Mouse (Mus musculus) small intestine, adult 2 months (tissue): ENCODE data around the gene Map3k21. TPM values are rescaled to one million over a fixed set of nuclear protein-coding genes. Genes with fewer than 3 reads are reported as not detected.

Source experiments
- H3K27ac ChIP-seq: fragments of 200-500 bp; 2 replicates; pipeline ENCODE4 v1.5.1; 2012; ENCODE audit warnings: low read depth, low read length, control low read depth, inconsistent platforms; ENCODE audit not compliant: insufficient read depth
- H3K27me3 ChIP-seq: fragments of 200-500 bp; 2 replicates; pipeline ENCODE4 v1.6.1; 2012; ENCODE audit warnings: mild to moderate bottlenecking, moderate library complexity, low read length, inconsistent platforms; ENCODE audit not compliant: control insufficient read depth, insufficient read depth
- H3K36me3 ChIP-seq: fragments of 200-500 bp; 2 replicates; pipeline ENCODE4 v1.6.1; 2012; ENCODE audit warnings: mild to moderate bottlenecking, low read length, control low read depth, inconsistent platforms; ENCODE audit not compliant: control insufficient read depth, insufficient read depth
- H3K4me1 ChIP-seq: fragments of 200-500 bp; 2 replicates; pipeline ENCODE4 v1.6.1; 2012; ENCODE audit warnings: low read length, inconsistent platforms, mixed read lengths; ENCODE audit not compliant: control insufficient read depth, insufficient read depth, insufficient read length
- H3K4me3 ChIP-seq: fragments of 200-500 bp; 2 replicates; pipeline ENCODE4 v1.5.1; 2012; ENCODE audit warnings: low read depth, mild to moderate bottlenecking, control low read depth, inconsistent platforms, low read length, moderate library complexity
- CTCF ChIP-seq: fragments of 200-500 bp; IDR thresholded peaks from 2 replicates; pipeline ENCODE4 v1.5.1; 2012; ENCODE audit warnings: low read depth, mild to moderate bottlenecking, control low read depth, inconsistent platforms, low read length, moderate library complexity, mixed read lengths; ENCODE audit not compliant: insufficient replicate concordance, insufficient read length; ENCODE audit errors: extremely low read depth
- POLR2A ChIP-seq: fragments of 200-500 bp; IDR thresholded peaks from 2 replicates; pipeline ENCODE4 v1.6.1; 2012; ENCODE audit warnings: low read depth, mild to moderate bottlenecking, control low read depth, inconsistent platforms, low read length, moderate library complexity
- WGBS: fragments of 180-500 bp; shearing (Covaris S2); methylation state at CpG from one replicate; pipeline ENCODE4 v1.1.7; 2018; 5-methylcytosine and 5-hydroxymethylcytosine counted together
- polyA plus RNA-seq: library from polyadenylated mRNA; depleted of rRNA; stranded (reverse); fragments of >200 nt; gene quantifications from 2 replicates; pipeline ENCODE4 v1.2.3, GENCODE M21; 2012

Gene Map3k21
- polyA plus RNA-seq, 1 experiment, result 14.5 TPM

- Histone ChIP-seq H3K27me3 (no peaks in the 10 kb centered on the region), H3K27ac (peak overlapping the region; percentile 84), H3K4me1 (peaks cover 48% of the 10 kb centered on the region), H3K4me3 (no peak overlapping the region; the same call in 1 of the 2 replicates), H3K36me3 (no peaks in the 10 kb centered on the region)
- WGBS, result 16% methylated on average over 10 of the region's 10 CpGs
- TF ChIP-seq CTCF, result no peak
Observed at GRCm38 (mm10) chr8:125917013-125917412, 6.8 kb downstream of the Map3k21 start.

DNA sequence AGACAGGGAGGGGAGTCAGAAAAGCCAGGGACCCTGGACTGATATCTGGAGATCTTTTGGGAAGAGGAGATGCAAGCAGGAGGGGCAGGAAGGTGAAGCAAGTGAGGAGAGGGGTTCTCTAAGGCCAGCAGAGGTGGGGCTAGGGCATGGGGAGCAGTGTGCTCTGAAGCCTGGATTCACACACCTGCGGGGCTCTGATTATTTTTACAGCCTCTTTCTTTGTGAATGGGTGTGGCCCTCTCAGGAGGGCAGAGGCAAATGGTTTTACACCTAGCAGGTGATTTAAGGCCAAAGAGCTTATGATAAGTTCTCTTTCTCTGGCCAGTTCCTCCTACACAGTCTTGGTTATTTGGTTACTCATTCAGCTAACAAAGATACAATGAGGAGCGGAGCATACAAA lies 8.5 kb downstream of the Map3k21 start:
- no peaks in the 10 kb centered on the region for H3K27me3 ChIP-seq
- no peaks in the 10 kb centered on the region for H3K36me3 ChIP-seq
- TF ChIP-seq CTCF (no peak), POLR2A (no peak; the same call in 1 of the 2 replicates)
- no peak overlapping the region for H3K4me3 ChIP-seq
- WGBS, result 21% methylated on average over 2 of the region's 2 CpGs
- peaks cover 46% of the 10 kb centered on the region for H3K4me1 ChIP-seq
- peak overlapping the region; percentile 95 for H3K27ac ChIP-seq

DNA sequence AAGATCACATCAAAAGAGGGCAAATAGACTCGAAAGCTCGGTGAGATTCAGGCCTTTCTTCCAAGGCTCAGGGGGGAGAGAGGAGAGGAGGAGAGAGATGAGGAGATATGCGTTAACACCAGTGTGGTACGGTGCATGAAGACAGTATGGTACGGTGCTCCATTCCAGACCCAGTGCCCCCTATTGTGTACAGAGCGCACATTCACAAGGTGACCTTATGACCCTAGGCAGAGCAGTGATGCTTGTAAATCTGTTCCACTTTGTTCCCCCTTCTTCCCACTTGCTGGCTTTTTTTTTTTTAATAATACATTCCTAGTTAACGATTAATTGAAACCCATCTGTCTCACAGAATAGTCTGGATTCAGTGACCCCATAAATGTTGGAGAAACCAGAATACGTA lies 9.3 kb downstream of the Map3k21 start:
- H3K36me3 ChIP-seq, result peaks cover 3% of the 10 kb centered on the region
- WGBS, result 24% methylated on average over 8 of the region's 8 CpGs
- peak overlapping the region; percentile 87 for H3K27ac ChIP-seq
- no peak overlapping the region; the same call in 1 of the 2 replicates for H3K4me3 ChIP-seq
- peaks cover 45% of the 10 kb centered on the region for H3K4me1 ChIP-seq
- no peak for TF ChIP-seq POLR2A
- TF ChIP-seq CTCF, result no peak
- H3K27me3 ChIP-seq, result no peaks in the 10 kb centered on the region

DNA sequence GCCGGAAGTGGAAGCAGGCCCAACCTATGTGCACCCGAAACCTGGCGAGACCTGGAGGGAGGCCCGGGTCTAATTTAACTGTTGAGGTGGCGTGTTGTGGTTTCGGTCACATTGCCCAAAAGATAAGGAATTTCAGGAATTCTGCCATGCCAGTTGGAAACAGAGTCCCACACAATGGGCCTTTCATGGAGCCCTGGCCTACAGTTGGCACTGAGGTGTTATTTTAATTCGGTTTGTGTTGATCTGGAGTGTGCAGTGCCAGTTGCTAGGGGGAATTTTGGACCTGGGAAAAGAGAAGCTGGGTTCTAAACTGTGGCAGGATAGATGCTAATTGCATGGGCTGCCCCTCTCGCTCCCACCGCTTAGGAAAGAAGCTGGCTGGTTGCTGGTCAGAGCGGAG lies 10.0 kb downstream of the Map3k21 start:
- Histone ChIP-seq H3K36me3 (peaks cover 6% of the 10 kb centered on the region), H3K27ac (peak overlapping the region; percentile 71), H3K4me3 (no peak overlapping the region), H3K4me1 (peaks cover 38% of the 10 kb centered on the region), H3K27me3 (no peaks in the 10 kb centered on the region)
- WGBS, result 29% methylated on average over 10 of the region's 10 CpGs
- no peak for TF ChIP-seq POLR2A
- no peak for TF ChIP-seq CTCF

- peak overlapping the region; percentile 71; the same call in 1 of the 2 replicates for H3K27ac ChIP-seq
- peaks cover 34% of the 10 kb centered on the region for H3K4me1 ChIP-seq
Observed at GRCm38 (mm10) chr8:125920761-125921160, 10.5 kb downstream of the Map3k21 start.

GRCm38 (mm10) chr8:125922333-125922732 lies 12.1 kb downstream of the Map3k21 start:
- TF ChIP-seq POLR2A, result no peak
- no peak for TF ChIP-seq CTCF
- Histone ChIP-seq H3K4me1 (peaks cover 24% of the 10 kb centered on the region; the same call in 1 of the 2 replicates), H3K27ac (no peak overlapping the region), H3K4me3 (no peak overlapping the region), H3K36me3 (peaks cover 19% of the 10 kb centered on the region), H3K27me3 (no peaks in the 10 kb centered on the region)
- WGBS, result 19% methylated on average over 3 of the region's 3 CpGs

More at GRCm38 (mm10) chr8:125920761-125921160, 10.5 kb downstream of the Map3k21 start:
- H3K36me3 ChIP-seq, result peaks cover 10% of the 10 kb centered on the region
- no peak for TF ChIP-seq POLR2A
- no peak for TF ChIP-seq CTCF
- no peak overlapping the region for H3K4me3 ChIP-seq
- H3K27me3 ChIP-seq, result no peaks in the 10 kb centered on the region
- WGBS, result 23% methylated on average over 9 of the region's 9 CpGs

DNA sequence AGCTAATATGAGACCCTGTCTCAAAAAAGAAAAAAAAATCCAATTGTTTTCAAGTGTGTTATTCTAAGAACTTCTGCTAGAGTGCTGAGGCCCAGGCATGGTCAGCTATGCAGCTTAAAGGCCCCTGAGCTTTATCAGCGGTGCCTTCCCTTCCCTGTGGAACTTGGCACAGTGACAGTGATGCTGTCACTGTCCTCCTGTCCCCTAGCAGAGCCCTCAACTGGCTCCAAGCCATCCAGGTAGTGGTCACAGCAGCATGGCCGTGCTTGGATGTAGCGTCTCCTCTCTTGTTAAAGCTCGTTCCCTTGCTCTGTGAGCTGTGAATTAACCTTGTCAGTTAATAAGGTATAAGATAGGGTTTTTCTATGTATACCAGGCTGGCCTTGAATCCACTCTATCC lies 16.4 kb downstream of the Map3k21 start:
- H3K27ac ChIP-seq, result no peak overlapping the region
- WGBS, result 79% methylated on average over 4 of the region's 4 CpGs
- TF ChIP-seq CTCF (no peak), POLR2A (no peak)
- no peak overlapping the region for H3K4me3 ChIP-seq
- H3K36me3 ChIP-seq, result peaks cover 37% of the 10 kb centered on the region
- H3K27me3 ChIP-seq, result no peaks in the 10 kb centered on the region
- H3K4me1 ChIP-seq, result no peaks in the 10 kb centered on the region; the same call in 1 of the 2 replicates
